Mouse (Mus musculus) MEL (cell line): ENCODE results near the gene Sfn. TPM values are rescaled to one million over a fixed set of nuclear protein-coding genes. Genes with fewer than 3 reads are reported as not detected.

Source experiments
- DNase-seq: peaks from one replicate; pipeline ENCODE4 v3.0.0; 2011; ENCODE audit warnings: low read depth, low spot score
- H3K27ac ChIP-seq: 2 replicates; pipeline ENCODE4 v1.5.1; 2012; ENCODE audit warnings: low read depth, mild to moderate bottlenecking, control low read depth, low read length, moderate library complexity; ENCODE audit not compliant: control insufficient read depth
- H3K27me3 ChIP-seq, 2 experiments: fragments of 150-350 bp in 1 of 2; sonication (generic) in 1 of 2; 2 replicates each; pipeline ENCODE4 v1.6.1; 2012; ENCODE audit warnings: low read length in 2 of 2, mild to moderate bottlenecking in 2 of 2, improper control_type of control experiment in 1 of 2, moderate library complexity in 1 of 2; ENCODE audit not compliant: insufficient read depth in 2 of 2, control insufficient read depth in 1 of 2
- H3K36me3 ChIP-seq, 2 experiments: 2 replicates each; pipeline ENCODE4 v1.6.1; 2012 to 2014; ENCODE audit warnings: low read length in 2 of 2, improper control_type of control experiment in 1 of 2, inconsistent platforms in 1 of 2, mild to moderate bottlenecking in 1 of 2; ENCODE audit not compliant: insufficient read depth in 2 of 2, control insufficient read depth in 1 of 2
- H3K4me1 ChIP-seq, 2 experiments: fragments of 150-350 bp in 1 of 2; sonication (generic) in 1 of 2; 2 replicates each; pipeline ENCODE4 v1.6.1; 2012; ENCODE audit warnings: low read length in 2 of 2, improper control_type of control experiment in 1 of 2, mild to moderate bottlenecking in 1 of 2; ENCODE audit not compliant: insufficient read depth in 2 of 2, control insufficient read depth in 1 of 2
- H3K4me3 ChIP-seq, 2 experiments: fragments of 150-350 bp in 1 of 2; sonication (generic) in 1 of 2; 2 replicates each; pipeline ENCODE4 v1.5.1; 2012; ENCODE audit warnings: low read depth in 2 of 2, low read length in 2 of 2, mild to moderate bottlenecking in 2 of 2, moderate library complexity in 2 of 2, control low read depth in 1 of 2, improper control_type of control experiment in 1 of 2; ENCODE audit not compliant: control insufficient read depth in 1 of 2, insufficient read depth in 1 of 2
- H3K79me2 ChIP-seq: 2 replicates; pipeline ENCODE4 v1.6.1; 2012; ENCODE audit warnings: mild to moderate bottlenecking, low read length, moderate library complexity; ENCODE audit not compliant: control insufficient read depth, poor library complexity, insufficient read depth
- H3K9ac ChIP-seq: 2 replicates; pipeline ENCODE4 v1.6.1; 2012; ENCODE audit warnings: low read depth, mild to moderate bottlenecking, control low read depth, low read length, moderate library complexity; ENCODE audit not compliant: control insufficient read depth, poor library complexity, severe bottlenecking
- H3K9me3 ChIP-seq: fragments of 150-350 bp; sonication (generic); replicated peaks from 2 replicates; pipeline ENCODE4 v1.6.1; 2012; ENCODE audit warnings: mild to moderate bottlenecking, low read length, improper control_type of control experiment, moderate library complexity; ENCODE audit not compliant: insufficient read depth
- BHLHE40 ChIP-seq: IDR thresholded peaks from 2 replicates; pipeline ENCODE4 v1.6.1; 2012; ENCODE audit warnings: low read depth, mild to moderate bottlenecking, inconsistent platforms, low read length, improper control_type of control experiment, borderline replicate concordance
- CHD1 ChIP-seq: IDR thresholded peaks from 2 replicates; pipeline ENCODE4 v1.6.1; 2012; ENCODE audit warnings: low read depth, mild to moderate bottlenecking, inconsistent platforms, low read length, improper control_type of control experiment
- CHD2 ChIP-seq: IDR thresholded peaks from 2 replicates; pipeline ENCODE4 v1.6.1; 2011; ENCODE audit warnings: low read length, improper control_type of control experiment
- CTCF ChIP-seq, 3 experiments: IDR thresholded peaks in 2 of 3; conservative IDR thresholded peaks in 1 of 3; 2 replicates each; pipeline ENCODE4 v1.5.1; 2011 to 2012; ENCODE audit warnings: low read length in 3 of 3, low read depth in 2 of 3, mild to moderate bottlenecking in 2 of 3, improper control_type of control experiment in 1 of 3, inconsistent platforms in 1 of 3, mixed read lengths in 1 of 3, moderate library complexity in 1 of 3; ENCODE audit not compliant: control insufficient read depth in 1 of 3, insufficient read depth in 1 of 3, poor library complexity in 1 of 3, severe bottlenecking in 1 of 3
- E2F4 ChIP-seq: IDR thresholded peaks from 2 replicates; pipeline ENCODE4 v1.6.1; 2011; ENCODE audit warnings: low read depth, low read length, improper control_type of control experiment, borderline replicate concordance
- ELF1 ChIP-seq: IDR thresholded peaks from 2 replicates; pipeline ENCODE4 v1.6.1; 2014; ENCODE audit warnings: low read depth, mild to moderate bottlenecking, inconsistent platforms, low read length, improper control_type of control experiment, moderate library complexity
- EP300 ChIP-seq, 2 experiments: IDR thresholded peaks; 2 replicates each; pipeline ENCODE4 v1.6.1; 2011; ENCODE audit warnings: improper control_type of control experiment in 2 of 2, low read length in 2 of 2, low read depth in 1 of 2, mild to moderate bottlenecking in 1 of 2
- ETS1 ChIP-seq: IDR thresholded peaks from 2 replicates; pipeline ENCODE4 v1.6.1; 2012; ENCODE audit warnings: low read depth, mild to moderate bottlenecking, inconsistent platforms, low read length, improper control_type of control experiment, moderate library complexity
- GABPA ChIP-seq: IDR thresholded peaks from 2 replicates; pipeline ENCODE4 v1.6.1; 2012; ENCODE audit warnings: low read depth, mild to moderate bottlenecking, inconsistent platforms, low read length, improper control_type of control experiment, moderate library complexity
- GATA1 ChIP-seq: IDR thresholded peaks from 2 replicates; pipeline ENCODE4 v1.6.1; 2011; ENCODE audit warnings: low read depth, low read length, improper control_type of control experiment
- HCFC1 ChIP-seq: IDR thresholded peaks from 2 replicates; pipeline ENCODE4 v1.6.1; 2012; ENCODE audit warnings: low read depth, mild to moderate bottlenecking, inconsistent platforms, low read length, improper control_type of control experiment, moderate library complexity
- JUND ChIP-seq: IDR thresholded peaks from 2 replicates; pipeline ENCODE4 v1.6.1; 2011; ENCODE audit warnings: low read depth, mild to moderate bottlenecking, improper control_type of control experiment, low read length
- KAT2A ChIP-seq: conservative IDR thresholded peaks from 2 replicates; pipeline ENCODE4 v1.6.1; 2012; ENCODE audit warnings: low read depth, low read length, improper control_type of control experiment, inconsistent platforms
- MAFK ChIP-seq: IDR thresholded peaks from 2 replicates; pipeline ENCODE4 v1.6.1; 2011; ENCODE audit warnings: low read depth, mild to moderate bottlenecking, low read length, improper control_type of control experiment, borderline replicate concordance
- MAX ChIP-seq: IDR thresholded peaks from 2 replicates; pipeline ENCODE4 v1.6.1; 2011; ENCODE audit warnings: low read length, improper control_type of control experiment
- MAZ ChIP-seq: IDR thresholded peaks from 2 replicates; pipeline ENCODE4 v1.6.1; 2012; ENCODE audit warnings: low read depth, mild to moderate bottlenecking, inconsistent platforms, low read length, improper control_type of control experiment
- MEF2A ChIP-seq: IDR thresholded peaks from 2 replicates; pipeline ENCODE4 v1.6.1; 2014; ENCODE audit warnings: low read depth, mild to moderate bottlenecking, inconsistent platforms, low read length, improper control_type of control experiment; ENCODE audit not compliant: poor library complexity, insufficient replicate concordance, severe bottlenecking; ENCODE audit errors: extremely low read depth
- MXI1 ChIP-seq: IDR thresholded peaks from 2 replicates; pipeline ENCODE4 v1.6.1; 2011; ENCODE audit warnings: mild to moderate bottlenecking, low read depth, low read length, improper control_type of control experiment
- MYC ChIP-seq: IDR thresholded peaks from 2 replicates; pipeline ENCODE4 v1.6.1; 2011; ENCODE audit warnings: low read depth, mild to moderate bottlenecking, low read length, improper control_type of control experiment, moderate library complexity
- NELFE ChIP-seq: IDR thresholded peaks from 2 replicates; pipeline ENCODE4 v1.6.1; 2011; ENCODE audit warnings: low read depth, low read length, improper control_type of control experiment
- NRF1 ChIP-seq: IDR thresholded peaks from 2 replicates; pipeline ENCODE4 v1.6.1; 2014; ENCODE audit warnings: low read depth, mild to moderate bottlenecking, inconsistent platforms, low read length, improper control_type of control experiment, moderate library complexity; ENCODE audit not compliant: poor library complexity, insufficient read depth, severe bottlenecking
- POLR2A ChIP-seq, 2 experiments: IDR thresholded peaks; 2 replicates each; pipeline ENCODE4 v1.6.1; 2011 to 2012; ENCODE audit warnings: low read length in 2 of 2, mild to moderate bottlenecking in 2 of 2, control low read depth in 1 of 2, improper control_type of control experiment in 1 of 2, low read depth in 1 of 2, moderate library complexity in 1 of 2; ENCODE audit not compliant: control insufficient read depth in 1 of 2, insufficient read depth in 1 of 2, poor library complexity in 1 of 2
- POLR2AphosphoS2 ChIP-seq: IDR thresholded peaks from 2 replicates; pipeline ENCODE4 v1.6.1; 2011; ENCODE audit warnings: low read length, improper control_type of control experiment
- POLR2AphosphoS5 ChIP-seq: IDR thresholded peaks from 2 replicates; pipeline ENCODE4 v1.6.1; 2012; ENCODE audit warnings: low read depth, borderline replicate concordance, mild to moderate bottlenecking, inconsistent platforms, low read length, moderate library complexity, mixed read lengths
- RAD21 ChIP-seq: IDR thresholded peaks from 2 replicates; pipeline ENCODE4 v1.6.1; 2011; ENCODE audit warnings: mild to moderate bottlenecking, low read depth, low read length, improper control_type of control experiment
- RCOR1 ChIP-seq: IDR thresholded peaks from 2 replicates; pipeline ENCODE4 v1.6.1; 2012; ENCODE audit warnings: low read depth, mild to moderate bottlenecking, inconsistent platforms, low read length, improper control_type of control experiment
- SIN3A ChIP-seq: IDR thresholded peaks from 2 replicates; pipeline ENCODE4 v1.6.1; 2012; ENCODE audit warnings: low read length, improper control_type of control experiment, inconsistent platforms
- TAL1 ChIP-seq: IDR thresholded peaks from 2 replicates; pipeline ENCODE4 v1.6.1; 2012; ENCODE audit warnings: mild to moderate bottlenecking, inconsistent platforms, low read length, moderate library complexity, mixed read lengths
- TBP ChIP-seq: IDR thresholded peaks from 2 replicates; pipeline ENCODE4 v1.8.0; 2011; ENCODE audit warnings: low read depth, low read length, improper control_type of control experiment
- TCF12 ChIP-seq: IDR thresholded peaks from 2 replicates; pipeline ENCODE4 v1.6.1; 2014; ENCODE audit warnings: low read depth, mild to moderate bottlenecking, inconsistent platforms, low read length, improper control_type of control experiment, moderate library complexity
- USF1 ChIP-seq: IDR thresholded peaks from 2 replicates; pipeline ENCODE4 v1.6.1; 2014; ENCODE audit warnings: low read depth, mild to moderate bottlenecking, inconsistent platforms, low read length, improper control_type of control experiment, moderate library complexity
- USF2 ChIP-seq, 2 experiments: IDR thresholded peaks; 2 replicates each; pipeline ENCODE4 v1.6.1; 2011 to 2012; ENCODE audit warnings: improper control_type of control experiment in 2 of 2, low read length in 2 of 2, borderline replicate concordance in 1 of 2, inconsistent platforms in 1 of 2, low read depth in 1 of 2, mild to moderate bottlenecking in 1 of 2; ENCODE audit not compliant: insufficient read depth in 1 of 2
- ZC3H11A ChIP-seq: IDR thresholded peaks from 2 replicates; pipeline ENCODE4 v1.6.1; 2012; ENCODE audit warnings: low read depth, mild to moderate bottlenecking, inconsistent platforms, low read length, improper control_type of control experiment
- ZKSCAN1 ChIP-seq: IDR thresholded peaks from 2 replicates; pipeline ENCODE4 v1.6.1; 2012; ENCODE audit warnings: low read depth, mild to moderate bottlenecking, inconsistent platforms, low read length, improper control_type of control experiment, moderate library complexity
- ZMIZ1 ChIP-seq: IDR thresholded peaks from 2 replicates; pipeline ENCODE4 v1.6.1; 2012; ENCODE audit warnings: low read depth, mild to moderate bottlenecking, inconsistent platforms, low read length, improper control_type of control experiment, moderate library complexity
- ZNF384 ChIP-seq: IDR thresholded peaks from 2 replicates; pipeline ENCODE4 v1.6.1; 2012; ENCODE audit warnings: low read depth, mild to moderate bottlenecking, inconsistent platforms, low read length, improper control_type of control experiment
- polyA plus RNA-seq, 2 experiments: library from polyadenylated mRNA; stranded (reverse) in 1 of 2; unstranded in 1 of 2; fragments of >175 nt in 1 of 2; fragments of >200 nt in 1 of 2; gene quantifications; 2 replicates each; pipeline versions ENCODE4 v1.2.1 to v1.2.4; 2012; ENCODE audit warnings: low replicate concordance in 2 of 2, low read depth in 1 of 2; ENCODE audit not compliant: insufficient read length in 2 of 2, insufficient read depth in 1 of 2, missing spikeins in 1 of 2
- total RNA-seq: library from RNA; depleted of rRNA; stranded (reverse); fragments of 300-350 nt; gene quantifications from 2 replicates; pipeline ENCODE4 v1.2.3, GENCODE M21; 2012

Sfn gene
- total and polyA plus RNA-seq, 3 experiments = 0.12 to 0.19 TPM; not detected in 1

DNA sequence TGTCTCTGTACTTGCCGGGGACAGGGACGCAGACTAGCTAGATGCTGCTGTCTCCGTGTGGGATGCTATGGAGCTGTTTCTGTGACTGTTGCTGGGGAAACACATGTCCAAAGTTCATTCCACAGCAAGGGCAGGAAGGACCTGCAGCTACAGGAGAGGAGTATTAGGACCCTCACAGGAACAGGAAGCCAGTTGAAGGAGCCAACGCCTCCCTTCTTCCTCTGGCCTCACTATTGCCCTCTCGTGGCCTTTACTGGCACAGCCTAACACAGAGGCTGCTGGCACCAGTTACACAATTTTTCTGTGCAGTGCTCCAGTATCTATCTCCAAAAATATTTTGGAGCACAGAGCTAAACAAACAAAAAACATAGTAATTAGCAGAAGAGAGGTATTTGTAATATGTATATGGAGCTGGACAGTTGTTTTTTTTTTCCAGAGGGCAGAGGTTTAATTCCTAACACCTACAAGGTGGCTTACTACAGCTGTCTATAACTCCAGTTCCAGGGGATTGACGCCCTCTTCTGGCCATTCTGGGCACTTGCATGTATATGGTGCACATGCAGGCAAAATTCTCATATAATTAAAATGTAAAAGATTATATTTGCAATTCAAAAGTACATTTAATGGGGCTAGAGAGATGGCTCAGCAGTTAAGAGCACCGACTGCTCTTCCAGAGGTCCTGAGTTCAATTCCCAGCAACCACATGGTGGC is 48.2 kb upstream of the Sfn start, which contains the start of gene Zdhhc18:
Gene Zdhhc18 (minus strand): TSS at position 166 of the 711 bp plus-strand sequence.
- Histone ChIP-seq H3K36me3 (no peaks in the 10 kb centered on the region), H3K27me3 (no peaks in the 10 kb centered on the region), H3K27ac (peak within 1 kb of the TSS; percentile 10; the same call in 1 of the 2 replicates), H3K79me2 (no peaks in the 10 kb centered on the region), H3K4me3 (peak within 1 kb of the TSS; percentile 63 to 92), H3K9me3 (no peaks in the 10 kb centered on the region), H3K4me1 (no peaks in the 10 kb centered on the region), H3K9ac (peak within 1 kb of the TSS; percentile 63)
- DNase-seq = peak; percentile 95
- TF ChIP-seq E2F4 (no peak), NRF1 (no peak), EP300 (IDR thresholded peaks at IDR 0.05; ENCODE audit: low read depth in 1 of 2, low read length in 2 of 2) (no peak), MYC (no peak; the same call in 1 of the 2 replicates), HCFC1 (peak; percentile 81), CHD1 (no peak), ZC3H11A (no peak; the same call in 1 of the 2 replicates), USF1 (no peak), MAX (no peak; the same call in 1 of the 2 replicates), GATA1 (no peak), MEF2A (no peak), CHD2 (no peak), RAD21 (peak; percentile 6), RCOR1 (no peak), JUND (no peak), POLR2AphosphoS5 (no peak), ETS1 (no peak), SIN3A (peak; percentile 88), ZNF384 (no peak), MAFK (no peak), USF2 (IDR thresholded peaks at IDR 0.05; ENCODE audit: borderline replicate concordance in 1 of 2, insufficient read depth in 1 of 2, low read depth in 1 of 2, low read length in 2 of 2) (no peak), POLR2A (IDR thresholded peaks at IDR 0.05; ENCODE audit: control insufficient read depth in 1 of 2, insufficient read depth in 1 of 2, low read depth in 1 of 2, low read length in 2 of 2, poor library complexity in 1 of 2) (peak; percentile 70 to 90; a peak in 3 of 4 replicates), TBP (peak; percentile 84), CTCF (IDR thresholded peaks at IDR 0.05 in 2 of 3, conservative IDR thresholded peaks at IDR 0.05 in 1 of 3; ENCODE audit: control insufficient read depth in 1 of 3, insufficient read depth in 1 of 3, low read depth in 2 of 3, low read length in 3 of 3, poor library complexity in 1 of 3, severe bottlenecking in 1 of 3) (peak; percentile 70 to 92 (median 89)), ZMIZ1 (peak; percentile 71; the same call in 1 of the 2 replicates), POLR2AphosphoS2 (peak; percentile 69; the same call in 1 of the 2 replicates), MAZ (0 out of 2 replicates have a peak, but pooled peaks have one; percentile 1), ZKSCAN1 (no peak), ELF1 (peak; percentile 78), MXI1 (peak; percentile 49; the same call in 1 of the 2 replicates), GABPA (no peak), NELFE (peak; percentile 85), KAT2A (no peak), TAL1 (no peak), TCF12 (peak; percentile 22; the same call in 1 of the 2 replicates), BHLHE40 (no peak)
